Mouse (Mus musculus) stomach, postnatal 0 days (tissue): Measurements from ENCODE around the gene Bptf.
A peak's percentile ranks its signal among the peaks of the same experiment; 100 is the strongest.

Experiments
- CTCF ChIP-seq: IDR thresholded peaks from 2 replicates; pipeline ENCODE4 v1.5.1; 2016; ENCODE audit warnings: antibody characterized with exemption, low read depth, mild to moderate bottlenecking, moderate library complexity
- EP300 ChIP-seq: optimal IDR thresholded peaks from 2 replicates; pipeline ENCODE3; 2016; ENCODE audit warnings: antibody characterized with exemption

DNA sequence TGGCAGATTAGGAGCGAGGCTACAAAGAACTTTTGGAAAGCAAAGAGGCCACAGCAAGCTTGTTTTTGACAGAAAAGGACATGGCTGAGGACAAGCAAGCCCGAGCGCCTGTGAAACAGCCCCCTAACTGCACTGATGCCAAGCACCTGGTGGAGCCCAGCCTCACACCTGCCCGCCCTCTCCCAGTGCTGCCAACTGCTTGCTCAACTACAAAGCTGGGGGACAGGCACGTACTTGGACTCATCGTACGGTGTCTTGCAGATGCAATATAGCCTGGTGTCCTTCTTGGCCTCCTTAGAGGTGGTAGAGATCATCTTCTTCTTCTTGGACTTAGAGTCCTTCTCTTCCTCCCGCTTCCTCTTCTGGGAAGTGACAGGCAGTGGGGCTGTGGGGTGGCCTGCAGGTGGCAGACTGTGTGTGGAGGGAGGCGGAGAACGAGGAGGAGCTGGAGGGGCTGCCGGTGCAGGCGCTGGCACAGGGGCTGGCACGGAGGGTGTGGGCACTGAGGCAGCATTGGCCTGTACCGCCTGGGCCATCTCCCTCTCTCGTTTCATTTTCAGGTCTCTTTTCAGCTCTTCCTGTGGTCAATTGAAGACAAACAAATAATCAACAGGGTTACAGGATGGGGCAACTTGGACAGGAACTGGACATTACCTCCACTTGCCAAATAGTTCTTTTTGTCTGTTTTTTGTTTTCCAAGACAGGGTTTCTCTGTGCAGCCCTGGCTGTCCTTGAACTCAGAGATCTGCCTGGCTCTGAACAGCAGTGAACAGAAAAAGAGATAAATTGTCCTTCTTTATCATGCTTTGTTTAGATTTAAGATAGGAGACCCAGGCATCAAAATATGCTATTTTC is 84.9 kb downstream of the Bptf start:
- TF ChIP-seq CTCF (peak; percentile 24; the same call in 1 of the 2 replicates), EP300 (no peak)
